Mouse (Mus musculus) mammary gland, adult 2 months (tissue): Measurements from ENCODE around the gene Ppil3. TPM values are rescaled to one million over a fixed set of nuclear protein-coding genes. Genes with fewer than 3 reads are reported as not detected.

ENCODE experiments used
- polyA plus RNA-seq: library from polyadenylated mRNA; depleted of rRNA; stranded (reverse); fragments of >200 nt; gene quantifications from 2 replicates; pipeline ENCODE4 v1.2.3, GENCODE M21; 2012; ENCODE audit warnings: low replicate concordance; rRNA removed

The Ppil3 gene
- polyA plus RNA-seq = 12.8 and 34.1 TPM in 2 replicates

DNA sequence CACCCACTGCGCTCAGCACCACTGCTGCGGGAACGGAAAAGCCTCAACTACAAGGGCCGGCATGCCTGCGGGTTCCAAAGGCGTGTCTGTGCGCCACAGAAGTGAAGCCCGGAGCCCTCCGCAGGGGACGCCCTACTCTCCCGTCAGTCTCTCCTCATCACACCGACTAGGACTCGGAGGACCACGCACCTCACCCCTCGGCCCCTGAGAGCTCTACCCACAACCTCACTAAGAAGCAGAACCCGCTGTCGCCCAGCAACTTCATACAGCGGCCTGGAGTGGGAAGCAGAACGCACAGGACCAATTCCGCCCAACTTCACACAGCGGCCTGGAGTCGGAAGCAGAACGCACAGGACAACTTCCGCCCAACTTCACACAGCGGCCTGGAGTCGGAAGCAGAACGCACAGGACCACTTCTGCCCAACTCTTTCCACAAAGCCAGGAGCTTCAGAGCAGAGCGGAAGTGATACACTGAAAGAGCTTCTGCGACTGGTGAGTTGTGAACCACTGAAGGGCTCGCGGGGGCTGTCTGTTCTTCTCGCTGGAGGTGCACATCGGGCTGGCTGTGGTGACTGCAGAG is at the start of gene Ppil3, which contains the start of gene Nif3l1:
Gene Ppil3 (minus strand): TSS at position 344 of the 580 bp plus-strand sequence.
Gene Nif3l1 (plus strand): TSS at position 9 of the 580 bp plus-strand sequence.

DNA sequence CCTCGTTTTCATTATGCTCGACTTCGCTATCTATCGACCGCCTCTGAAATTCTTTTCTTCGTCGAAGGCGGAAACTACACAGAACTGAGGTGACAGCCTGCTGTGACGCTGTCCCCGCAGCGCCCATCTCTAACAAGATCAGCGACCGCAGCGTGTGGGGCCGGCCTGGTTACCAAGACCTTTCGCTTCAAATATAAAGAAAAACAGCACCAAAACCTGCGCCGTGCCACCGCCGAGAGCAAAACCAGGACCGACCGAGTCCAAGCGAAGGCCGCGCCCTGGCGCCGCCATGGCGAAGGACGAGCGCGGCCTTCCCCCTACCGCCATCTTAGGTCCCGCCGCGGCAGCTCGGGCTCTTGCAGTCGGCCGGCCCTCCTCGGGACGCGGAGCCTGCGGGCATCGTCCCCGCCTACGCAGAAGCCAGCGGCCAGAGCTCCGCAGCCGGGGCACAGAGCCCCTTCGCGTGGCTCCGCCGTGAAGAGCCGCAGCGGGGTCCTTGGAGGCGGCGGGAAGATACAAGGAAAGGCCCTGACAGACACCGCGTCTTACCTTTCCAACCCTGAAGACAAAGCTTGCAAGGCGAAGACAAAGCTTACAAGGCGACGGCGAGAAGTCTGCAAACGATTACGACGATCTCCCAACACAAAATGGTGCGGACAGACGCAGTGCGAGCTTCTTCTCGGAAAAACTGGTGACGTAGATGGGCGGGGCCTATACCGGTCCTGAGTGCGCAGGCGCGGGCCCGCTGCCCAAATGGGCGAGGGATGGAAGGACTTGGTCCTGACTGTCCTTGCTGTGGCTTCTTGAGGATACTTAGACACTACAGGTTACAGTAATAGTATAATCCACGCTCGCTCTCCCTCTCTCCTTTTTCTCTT is 21.7 kb downstream of the Ppil3 start, which contains the start of gene Clk1:
Gene Clk1 (minus strand): TSS at position 696 of the 878 bp plus-strand sequence.

DNA sequence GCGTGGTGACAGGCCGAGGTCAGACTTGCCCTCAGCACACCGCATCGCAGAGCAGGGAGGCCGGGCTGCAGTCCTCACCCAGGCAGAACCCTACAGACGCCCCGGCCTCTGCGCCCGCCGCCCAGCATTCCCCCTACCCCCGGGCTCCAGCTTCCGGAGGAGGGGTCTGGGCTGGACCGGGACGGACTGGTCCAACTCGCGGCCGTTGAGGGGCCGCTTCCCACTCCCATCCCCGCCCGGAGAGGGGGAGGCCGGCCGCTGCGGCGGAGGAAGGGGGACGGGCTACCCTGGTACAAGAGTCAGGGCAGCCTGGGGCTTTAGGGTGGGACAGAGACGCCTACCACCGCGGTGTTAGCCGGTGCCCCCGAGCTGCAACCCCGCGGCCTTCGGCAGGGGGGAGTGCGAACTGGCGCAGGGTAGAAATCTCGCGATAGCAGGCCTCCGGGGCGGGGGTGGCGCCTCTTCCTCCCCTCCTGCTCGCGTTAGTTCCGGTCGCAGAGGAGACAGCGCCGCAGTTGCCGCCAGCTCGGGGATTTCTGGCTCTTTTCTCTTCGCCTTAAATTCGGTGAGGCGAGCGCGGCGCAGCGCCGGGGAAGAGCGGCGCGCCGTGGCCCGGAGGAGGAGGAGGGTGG is 52.5 kb downstream of the Ppil3 start, which contains the start of gene Bzw1:
Gene Bzw1 (plus strand): TSS at position 247 of the 632 bp plus-strand sequence.

Other genes starting within 250 kb of the Ppil3 start
- gene Aox4, start 235.1 kb downstream of the Ppil3 start, polyA plus RNA-seq = 0.46 TPM in 1 of 2 replicates, not detected in the other
- 0.03 TPM in 1 of 2 replicates, not detected in the other for gene Aox2, start 167.2 kb downstream of the Ppil3 start, polyA plus RNA-seq
- 16.4 and 29.5 TPM in 2 replicates for gene Bzw1, start 52.6 kb downstream of the Ppil3 start, polyA plus RNA-seq
- gene Clk1, start 21.4 kb downstream of the Ppil3 start, polyA plus RNA-seq = 34.1 and 79.6 TPM in 2 replicates
- gene Nif3l1, start 335 bp downstream of the Ppil3 start, polyA plus RNA-seq = 11.1 and 23.2 TPM in 2 replicates
- 10.4 and 17.2 TPM in 2 replicates for gene Orc2, start 59.6 kb upstream of the Ppil3 start, polyA plus RNA-seq
- 1.8 and 6.9 TPM in 2 replicates for gene Fam126b, start 140.8 kb upstream of the Ppil3 start, polyA plus RNA-seq
- 34.9 and 87.2 TPM in 2 replicates for gene Ndufb3, start 140.9 kb upstream of the Ppil3 start, polyA plus RNA-seq